Mouse (Mus musculus): ENCODE measurements around the gene Mrps18b.

Mrps18b gene

GRCm38 (mm10) chr17:35918276-35919059 lies 2.3 kb upstream of the Mrps18b start:
- DNase-seq (ENCODE audit: low read depth, low spot score): no peak

GRCm38 (mm10) chr17:35917463-35918251 lies 1.5 kb upstream of the Mrps18b start:
- peak; percentile 70 for DNase-seq (ENCODE audit: low read depth, low spot score)

- no peak for DNase-seq (ENCODE audit: low read depth, low spot score)
Observed at GRCm38 (mm10) chr17:35917143-35917462, 914 bp upstream of the Mrps18b start.

- no peak for DNase-seq (ENCODE audit: low read depth, low spot score)
Observed at GRCm38 (mm10) chr17:35915538-35916296, 472 bp downstream of the Mrps18b start.

- DNase-seq (ENCODE audit: low read depth, low spot score): no peak
Observed at GRCm38 (mm10) chr17:35914975-35915374, 1.2 kb downstream of the Mrps18b start.

- DNase-seq (ENCODE audit: low read depth, low spot score): peak; percentile 78
Observed at GRCm38 (mm10) chr17:35909919-35910369, 6.2 kb downstream of the Mrps18b start, which contains the start of gene Atat1. Gene Atat1 (minus strand): TSS chr17:35910075.

GRCm38 (mm10) chr17:35909186-35909918 lies 6.8 kb downstream of the Mrps18b start:
- no peak for DNase-seq (ENCODE audit: low read depth, low spot score)

- no peak for DNase-seq (ENCODE audit: low read depth, low spot score)
Observed at GRCm38 (mm10) chr17:35907609-35908008, 8.6 kb downstream of the Mrps18b start.

- DNase-seq (ENCODE audit: low read depth, low spot score): no peak
Observed at GRCm38 (mm10) chr17:35905587-35905986, 10.6 kb downstream of the Mrps18b start.

GRCm38 (mm10) chr17:35903992-35904355 lies 12.2 kb downstream of the Mrps18b start:
- no peak for DNase-seq (ENCODE audit: low read depth, low spot score)

GRCm38 (mm10) chr17:35903343-35903991 lies 12.7 kb downstream of the Mrps18b start:
- DNase-seq (ENCODE audit: low read depth, low spot score): no peak

- no peak for DNase-seq (ENCODE audit: low read depth, low spot score)
Observed at GRCm38 (mm10) chr17:35900636-35901035, 15.6 kb downstream of the Mrps18b start.

GRCm38 (mm10) chr17:35897644-35898573 lies 18.3 kb downstream of the Mrps18b start:
- no peak for DNase-seq (ENCODE audit: low read depth, low spot score)

- DNase-seq (ENCODE audit: low read depth, low spot score): peak; percentile 86
Observed at GRCm38 (mm10) chr17:35896781-35897643, 19.2 kb downstream of the Mrps18b start, which contains the start of gene 2310061I04Rik. Gene 2310061I04Rik (minus strand): TSS chr17:35897431.

GRCm38 (mm10) chr17:35887725-35888124 lies 28.5 kb downstream of the Mrps18b start:
- DNase-seq (ENCODE audit: low read depth, low spot score): no peak

- no peak for DNase-seq (ENCODE audit: low read depth, low spot score)
Observed at GRCm38 (mm10) chr17:35883777-35884176, 32.4 kb downstream of the Mrps18b start.

GRCm38 (mm10) chr17:35882924-35883323 lies 33.3 kb downstream of the Mrps18b start:
- DNase-seq (ENCODE audit: low read depth, low spot score): no peak

GRCm38 (mm10) chr17:35879245-35880057 lies 36.7 kb downstream of the Mrps18b start, which contains the start of gene Dhx16:
Gene Dhx16 (plus strand): TSS chr17:35879819.
- peak; percentile 91 for DNase-seq (ENCODE audit: low read depth, low spot score)

Measured in retina, adult 2 months (tissue).